Mouse (Mus musculus) brain, embryonic 18.5 days (tissue): ENCODE results near the gene Zw10.

Source experiments
- DNase-seq: peaks from one replicate; pipeline ENCODE4 v3.0.0-alpha.2; 2012; ENCODE audit warnings: low read depth, low spot score

Zw10 gene

GRCm38 (mm10) chr9:49055333-49056205 lies at the start of gene Zw10:
Zw10 (plus strand) TSS chr9:49055613.
- DNase-seq: peak; percentile 90

- no peak for DNase-seq
Measured at GRCm38 (mm10) chr9:49015824-49016223, 39.6 kb upstream of the Zw10 start.

DNA sequence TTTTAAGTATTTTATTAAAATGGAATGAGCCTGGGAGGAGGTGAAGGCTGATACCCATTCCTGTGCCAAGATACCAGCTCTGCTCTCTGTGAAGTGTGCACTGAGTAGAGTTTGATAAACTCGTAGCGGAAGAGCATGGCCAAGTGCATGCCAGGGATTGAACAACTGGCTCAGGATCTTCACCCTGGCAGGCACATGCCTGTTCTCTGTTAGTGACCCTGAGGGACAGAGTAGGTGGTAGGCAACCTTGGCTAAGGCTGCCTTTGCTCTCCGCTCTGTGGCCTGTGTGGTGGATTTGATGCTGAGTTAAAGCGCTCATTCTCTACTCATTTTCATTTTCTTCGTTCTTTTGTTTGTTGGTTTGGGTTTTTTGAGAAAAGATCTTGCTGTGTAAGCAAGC lies 34.1 kb upstream of the Zw10 start:
- DNase-seq: no peak

DNA sequence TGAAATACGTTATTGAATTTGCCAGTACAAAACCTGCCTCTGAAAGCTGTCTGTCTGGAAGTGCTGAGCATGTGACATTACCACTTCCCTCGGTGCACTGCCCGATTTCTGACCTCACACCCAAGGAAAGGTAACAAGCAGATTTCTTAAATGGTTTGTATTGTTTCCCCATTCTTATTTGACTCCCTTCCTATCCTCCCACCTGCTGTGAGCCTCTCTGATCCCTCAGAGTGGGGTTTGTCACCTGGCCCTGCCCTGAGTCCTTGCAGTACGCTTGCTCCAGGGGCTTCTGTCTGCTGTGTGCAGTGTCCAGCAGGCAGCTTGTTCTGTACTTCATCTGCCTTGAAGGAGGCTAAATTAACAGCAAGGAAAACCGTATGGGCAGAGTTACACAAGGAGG lies 31.5 kb upstream of the Zw10 start:
- no peak for DNase-seq

- no peak for DNase-seq
Measured at GRCm38 (mm10) chr9:49024529-49024928, 30.9 kb upstream of the Zw10 start.

DNA sequence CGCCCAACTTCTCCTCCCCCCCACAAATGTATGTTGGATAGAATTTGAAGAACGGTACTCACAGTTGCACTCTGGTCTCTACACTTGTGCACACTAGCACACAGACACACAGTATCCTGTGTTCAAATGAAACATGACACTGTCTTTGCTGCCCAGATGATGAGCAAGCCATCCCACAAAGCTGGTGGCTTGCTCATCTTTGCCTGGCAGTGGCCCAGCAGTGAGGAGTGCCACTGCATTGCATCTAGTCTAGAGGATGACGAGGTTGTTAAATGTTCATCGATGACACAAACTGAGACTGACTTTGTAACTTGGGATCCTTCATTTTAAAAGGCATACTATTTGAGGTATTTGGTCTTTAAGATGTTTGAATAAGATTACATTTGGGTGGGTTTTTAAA lies 20.6 kb upstream of the Zw10 start:
- DNase-seq: no peak

GRCm38 (mm10) chr9:49050901-49051300 lies 4.5 kb upstream of the Zw10 start:
- no peak for DNase-seq

DNA sequence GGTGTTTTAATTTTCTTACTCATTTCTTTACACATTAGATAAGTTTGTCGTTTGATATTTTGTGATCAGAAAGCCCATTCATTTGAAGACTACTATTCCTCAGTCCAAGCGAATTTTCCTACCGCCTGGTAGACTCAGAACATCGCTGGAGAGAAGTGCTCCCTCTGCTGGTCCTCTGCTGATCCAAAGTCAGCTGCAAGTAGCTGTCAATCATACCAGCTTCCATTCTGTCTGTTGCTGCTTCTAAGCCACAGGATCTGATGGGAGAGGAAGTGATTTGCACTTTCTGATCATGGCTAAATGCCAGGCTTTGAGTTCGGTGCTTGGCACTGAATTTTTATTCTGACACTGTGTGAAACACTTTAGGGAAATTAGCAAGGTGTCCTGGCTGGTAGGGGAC lies 4.1 kb upstream of the Zw10 start:
- peak; percentile 40 for DNase-seq

GRCm38 (mm10) chr9:49054028-49054427 lies 1.4 kb upstream of the Zw10 start:
- no peak for DNase-seq

GRCm38 (mm10) chr9:49076847-49077246 lies 21.4 kb downstream of the Zw10 start:
- no peak for DNase-seq

GRCm38 (mm10) chr9:49081107-49081506 lies 25.7 kb downstream of the Zw10 start, which contains the start of gene Tmprss5:
Tmprss5 (plus strand) TSS chr9:49081260.
- no peak for DNase-seq

DNA sequence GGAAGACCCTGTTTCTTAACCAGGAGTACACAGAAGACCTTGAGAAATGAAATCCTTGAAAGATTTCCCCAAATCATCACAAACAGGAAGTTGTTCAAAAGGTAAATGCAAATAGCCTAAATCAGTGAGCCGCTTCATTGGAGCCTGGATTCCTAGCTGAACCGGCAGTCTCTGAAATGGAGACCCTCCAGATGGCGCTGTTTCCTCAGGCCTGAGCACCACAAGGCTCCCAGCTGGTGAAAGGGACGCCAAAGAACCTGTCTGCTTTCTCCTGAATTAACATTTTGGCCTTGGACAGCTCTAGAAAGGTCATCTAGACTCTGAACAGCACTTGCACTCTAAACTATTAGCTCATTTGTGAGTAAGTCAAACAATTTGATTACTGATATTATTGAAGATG lies 26.1 kb downstream of the Zw10 start:
- DNase-seq: peak; percentile 40

- no peak for DNase-seq
Measured at GRCm38 (mm10) chr9:49087317-49087716, 31.9 kb downstream of the Zw10 start.

GRCm38 (mm10) chr9:49098871-49099270 lies 43.5 kb downstream of the Zw10 start:
- DNase-seq: no peak

- DNase-seq: no peak
Measured at GRCm38 (mm10) chr9:49102328-49102727, 46.9 kb downstream of the Zw10 start.

- DNase-seq: no peak
Measured at GRCm38 (mm10) chr9:49109101-49109500, 53.7 kb downstream of the Zw10 start.

GRCm38 (mm10) chr9:49110476-49111220 lies 55.2 kb downstream of the Zw10 start:
- DNase-seq: no peak

- DNase-seq: no peak
Measured at GRCm38 (mm10) chr9:49111296-49111695, 55.9 kb downstream of the Zw10 start.

GRCm38 (mm10) chr9:49118271-49118825 lies 62.9 kb downstream of the Zw10 start:
- DNase-seq: no peak

DNA sequence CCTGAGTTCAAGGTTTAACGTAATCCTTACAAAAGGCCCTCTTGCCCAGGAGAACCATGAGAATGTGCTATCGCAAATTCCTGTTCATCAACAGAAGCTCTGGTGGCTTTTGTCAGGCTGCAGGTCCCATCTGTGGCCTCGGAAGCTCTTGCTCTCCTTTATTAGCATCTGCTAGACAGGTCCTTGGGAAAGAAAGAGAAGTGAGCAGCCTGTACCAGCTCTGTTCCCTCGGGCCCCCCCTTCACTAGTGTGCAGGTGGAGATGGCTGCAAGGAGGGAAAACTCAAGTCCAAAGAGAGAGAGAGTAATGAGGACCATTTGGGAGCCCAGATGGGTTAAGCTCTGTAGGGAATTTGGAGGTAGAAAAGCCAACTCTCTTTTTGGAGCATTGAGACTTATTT lies 64.3 kb downstream of the Zw10 start:
- DNase-seq: no peak

- no peak for DNase-seq
Measured at GRCm38 (mm10) chr9:49125706-49126105, 70.3 kb downstream of the Zw10 start.
